Mouse (Mus musculus) MEL (cell line): Measurements from ENCODE around the gene Atxn2.

Source experiments
- CTCF ChIP-seq, 3 experiments: IDR thresholded peaks in 2 of 3; conservative IDR thresholded peaks in 1 of 3; 2 replicates each; pipeline ENCODE4 v1.5.1; 2011 to 2012; ENCODE audit warnings: low read length in 3 of 3, low read depth in 2 of 3, mild to moderate bottlenecking in 2 of 3, improper control_type of control experiment in 1 of 3, inconsistent platforms in 1 of 3, mixed read lengths in 1 of 3, moderate library complexity in 1 of 3; ENCODE audit not compliant: control insufficient read depth in 1 of 3, insufficient read depth in 1 of 3, poor library complexity in 1 of 3, severe bottlenecking in 1 of 3
- MYC ChIP-seq: IDR thresholded peaks from 2 replicates; pipeline ENCODE4 v1.6.1; 2011; ENCODE audit warnings: low read depth, mild to moderate bottlenecking, low read length, improper control_type of control experiment, moderate library complexity
- NRF1 ChIP-seq: IDR thresholded peaks from 2 replicates; pipeline ENCODE4 v1.6.1; 2014; ENCODE audit warnings: low read depth, mild to moderate bottlenecking, inconsistent platforms, low read length, improper control_type of control experiment, moderate library complexity; ENCODE audit not compliant: poor library complexity, insufficient read depth, severe bottlenecking
- POLR2A ChIP-seq, 2 experiments: IDR thresholded peaks; 2 replicates each; pipeline ENCODE4 v1.6.1; 2011 to 2012; ENCODE audit warnings: low read length in 2 of 2, mild to moderate bottlenecking in 2 of 2, control low read depth in 1 of 2, improper control_type of control experiment in 1 of 2, low read depth in 1 of 2, moderate library complexity in 1 of 2; ENCODE audit not compliant: control insufficient read depth in 1 of 2, insufficient read depth in 1 of 2, poor library complexity in 1 of 2
- ZKSCAN1 ChIP-seq: IDR thresholded peaks from 2 replicates; pipeline ENCODE4 v1.6.1; 2012; ENCODE audit warnings: low read depth, mild to moderate bottlenecking, inconsistent platforms, low read length, improper control_type of control experiment, moderate library complexity

GRCm38 (mm10) chr5:121812526-121813243 lies 101.5 kb downstream of the Atxn2 start:
- TF ChIP-seq CTCF (IDR thresholded peaks at IDR 0.05 in 2 of 3, conservative IDR thresholded peaks at IDR 0.05 in 1 of 3; ENCODE audit: control insufficient read depth in 1 of 3, insufficient read depth in 1 of 3, low read depth in 2 of 3, low read length in 3 of 3, poor library complexity in 1 of 3, severe bottlenecking in 1 of 3): no peak
- no peak for TF ChIP-seq ZKSCAN1
- no peak for TF ChIP-seq NRF1
- TF ChIP-seq MYC: no peak
- TF ChIP-seq POLR2A (IDR thresholded peaks at IDR 0.05; ENCODE audit: control insufficient read depth in 1 of 2, insufficient read depth in 1 of 2, low read depth in 1 of 2, low read length in 2 of 2, poor library complexity in 1 of 2): no peak; a peak in 1 of 4 replicates
